Mouse (Mus musculus): ENCODE results near the gene Gm9958. TPM values are rescaled to one million over a fixed set of nuclear protein-coding genes. Genes with fewer than 3 reads are reported as not detected.

The Gm9958 gene
- polyA plus RNA-seq, 1 experiment from 2014 or later = 6.6 TPM

DNA sequence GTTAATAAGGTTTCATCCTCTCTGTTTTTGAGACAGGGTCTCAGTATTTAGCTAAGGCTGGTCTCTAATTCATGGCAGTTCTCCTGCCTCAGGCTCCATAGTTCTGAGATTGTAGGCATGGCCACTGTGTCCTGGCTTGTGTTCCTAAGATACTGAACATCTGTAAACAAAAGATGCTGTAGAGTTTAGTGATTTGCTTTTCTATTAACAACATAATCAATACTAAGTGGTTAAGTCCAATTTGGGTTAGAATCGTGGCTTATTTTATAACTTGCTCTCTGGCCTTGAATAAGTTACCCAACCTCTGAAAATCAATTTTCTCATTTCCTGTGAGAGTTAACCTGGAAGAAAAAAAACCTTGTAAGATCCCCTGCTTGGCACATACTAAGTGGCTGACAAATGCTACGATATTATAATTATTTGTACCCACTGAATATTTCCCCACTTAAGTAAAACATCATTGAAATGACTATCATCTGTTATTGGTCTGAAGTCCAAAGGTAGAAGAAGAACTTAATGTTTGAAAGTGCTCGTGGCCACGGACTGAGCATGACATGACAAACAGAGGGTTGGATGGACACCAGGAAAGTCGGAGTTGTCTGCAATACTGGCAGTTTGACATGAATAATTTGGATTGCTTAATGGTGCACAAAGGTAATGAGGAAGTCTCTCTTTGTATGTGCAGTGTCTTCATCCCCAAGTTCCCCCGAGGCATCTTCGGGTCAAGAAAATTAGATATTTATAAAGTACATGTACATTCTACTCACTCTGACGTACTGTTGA, 47.3 kb downstream of the Gm9958 start:
- no peak overlapping the region for H3K4me3 ChIP-seq (ENCODE audit: low read depth, low read length)
- ATAC-seq (ENCODE audit: insufficient read depth) (no peak), DNase-seq (no peak)
- no peaks in the 10 kb centered on the region for H3K36me3 ChIP-seq (ENCODE audit: insufficient read depth)
- no peak for TF ChIP-seq CTCF (IDR thresholded peaks at IDR 0.05; ENCODE audit: low read depth)
- H3K9me3 ChIP-seq (ENCODE audit: low read depth, low read length) = no peaks in the 10 kb centered on the region
- H3K27ac ChIP-seq (ENCODE audit: low read depth) = no peak overlapping the region
- WGBS = 66% methylated on average over 8 of the region's 8 CpGs
- H3K4me1 ChIP-seq (ENCODE audit: insufficient read depth) = no peaks in the 10 kb centered on the region
- H3K9ac ChIP-seq = no peak overlapping the region
- no peaks in the 10 kb centered on the region for H3K27me3 ChIP-seq (ENCODE audit: insufficient read depth, low read length)
- no peak overlapping the region for H3K4me2 ChIP-seq

DNA sequence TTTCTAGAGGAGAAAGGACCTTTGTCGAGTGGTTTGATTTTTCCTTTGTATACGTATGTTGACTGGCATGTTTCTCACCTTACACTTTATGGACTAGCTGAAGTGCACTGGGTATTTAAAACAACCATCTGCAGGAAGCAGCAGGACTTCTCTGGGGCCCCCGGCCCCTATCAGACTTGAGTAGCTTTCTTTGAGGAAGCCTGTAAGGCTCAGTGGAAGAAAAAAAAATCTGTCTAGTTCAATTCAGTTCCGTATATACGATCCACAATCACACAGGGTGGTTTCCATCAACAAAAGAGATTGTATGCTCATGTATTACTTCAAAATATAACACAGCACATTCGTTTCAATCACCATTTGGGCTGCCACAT, 47.9 kb downstream of the Gm9958 start:
- Histone ChIP-seq H3K9ac (no peak overlapping the region), H3K27me3 (ENCODE audit: insufficient read depth, low read length) (no peaks in the 10 kb centered on the region), H3K36me3 (ENCODE audit: insufficient read depth) (no peaks in the 10 kb centered on the region), H3K4me1 (ENCODE audit: insufficient read depth) (no peaks in the 10 kb centered on the region), H3K4me3 (ENCODE audit: low read depth, low read length) (no peak overlapping the region), H3K27ac (ENCODE audit: low read depth) (no peak overlapping the region), H3K9me3 (ENCODE audit: low read depth, low read length) (no peaks in the 10 kb centered on the region), H3K4me2 (no peak overlapping the region)
- 25% methylated on average over 6 of the region's 6 CpGs for WGBS
- TF ChIP-seq CTCF (IDR thresholded peaks at IDR 0.05; ENCODE audit: low read depth) = no peak
- ATAC-seq (ENCODE audit: insufficient read depth) = no peak
- peak; percentile 25 for DNase-seq

Other genes with a start within 250 kb of the Gm9958 start
- gene Cox18, start 143.2 kb upstream of the Gm9958 start, polyA plus RNA-seq (2014; fragmentation: Nextera tagmentation; extraction: Ambion mirVana) = 33.8 and 39.9 TPM in 2 replicates
- 31.3 and 32.9 TPM in 2 replicates for gene Ankrd17, start 627 bp upstream of the Gm9958 start, polyA plus RNA-seq (2014; fragmentation: Nextera tagmentation; extraction: Ambion mirVana)
- gene Alb, start 93.7 kb downstream of the Gm9958 start, polyA plus RNA-seq (2014; fragmentation: Nextera tagmentation; extraction: Ambion mirVana) = 0.95 and 1.7 TPM in 2 replicates
- 2.1 and 4.5 TPM in 2 replicates for gene Afp, start 123.5 kb downstream of the Gm9958 start, polyA plus RNA-seq (2014; fragmentation: Nextera tagmentation; extraction: Ambion mirVana)
- gene Afm, start 151.7 kb downstream of the Gm9958 start, polyA plus RNA-seq (2014; fragmentation: Nextera tagmentation; extraction: Ambion mirVana) = 0.12 TPM in 1 of 2 replicates, not detected in the other
- gene 5830473C10Rik, start 193.9 kb downstream of the Gm9958 start, polyA plus RNA-seq (2014; fragmentation: Nextera tagmentation; extraction: Ambion mirVana) = 0.14 and 0.30 TPM in 2 replicates

All from lung, embryonic 14.5 days (tissue).